Mouse (Mus musculus): ENCODE data around the gene Gramd1c. TPM values are rescaled to one million over a fixed set of nuclear protein-coding genes. Genes with fewer than 3 reads are reported as not detected.
A peak's percentile ranks its signal among the peaks of the same experiment; 100 is the strongest.

The Gramd1c gene
- polyA plus RNA-seq, 1 experiment from 2014 or later = 3.4 TPM

DNA sequence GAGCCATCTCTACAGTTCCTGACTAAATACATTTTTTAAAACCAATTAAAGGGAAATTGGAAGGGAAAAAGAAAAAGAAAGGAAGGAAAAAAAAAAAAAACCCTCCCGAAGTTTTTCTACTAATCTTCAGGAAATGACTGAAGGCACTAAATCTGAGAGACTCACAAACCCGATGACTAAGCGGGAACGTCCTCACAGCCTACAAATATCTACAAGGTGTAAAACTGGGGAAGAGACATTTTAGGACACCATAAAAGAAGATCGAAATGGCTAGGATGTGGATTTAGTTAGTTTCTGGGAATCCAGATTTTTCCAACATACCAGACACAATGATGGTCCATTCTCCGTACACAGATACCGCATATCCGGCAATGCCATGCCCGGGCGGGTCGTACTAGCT, 90.0 kb downstream of the Gramd1c start:
- Histone ChIP-seq H3K4me2 (no peak overlapping the region), H3K27me3 (no peaks in the 10 kb centered on the region), H3K36me3 (peaks cover 10% of the 10 kb centered on the region), H3K9ac (no peak overlapping the region), H3K27ac (replicated peaks) (no peak overlapping the region), H3K9me3 (no peaks in the 10 kb centered on the region), H3K4me1 (replicated peaks) (no peaks in the 10 kb centered on the region), H3K4me3 (no peak overlapping the region)
- WGBS = 97% methylated on average over 11 of the region's 11 CpGs
- no peak for ATAC-seq (ENCODE audit: low FRiP score, low read depth)

GRCm38 (mm10) chr16:43972391-43972790, 90.8 kb downstream of the Gramd1c start:
- no peaks in the 10 kb centered on the region for H3K9me3 ChIP-seq
- no peak overlapping the region for H3K9ac ChIP-seq
- peaks cover 10% of the 10 kb centered on the region for H3K36me3 ChIP-seq
- no peak for ATAC-seq (ENCODE audit: low FRiP score, low read depth)
- H3K27ac ChIP-seq (replicated peaks) = no peak overlapping the region
- 91% methylated on average over 2 of the region's 2 CpGs for WGBS
- no peak overlapping the region for H3K4me3 ChIP-seq
- no peaks in the 10 kb centered on the region for H3K27me3 ChIP-seq
- H3K4me2 ChIP-seq = no peak overlapping the region
- no peaks in the 10 kb centered on the region for H3K4me1 ChIP-seq (replicated peaks)

- Histone ChIP-seq H3K27me3 (no peaks in the 10 kb centered on the region), H3K9ac (no peak overlapping the region), H3K4me2 (no peak overlapping the region), H3K36me3 (peaks cover 10% of the 10 kb centered on the region), H3K9me3 (no peaks in the 10 kb centered on the region), H3K4me3 (no peak overlapping the region), H3K27ac (replicated peaks) (no peak overlapping the region), H3K4me1 (replicated peaks) (no peaks in the 10 kb centered on the region)
- WGBS = 96% methylated on average over 9 of the region's 9 CpGs
- no peak for ATAC-seq (ENCODE audit: low FRiP score, low read depth)
Measured at GRCm38 (mm10) chr16:43971741-43972140, 91.4 kb downstream of the Gramd1c start.

- no peak overlapping the region for H3K9ac ChIP-seq
- no peak overlapping the region for H3K4me3 ChIP-seq
- H3K36me3 ChIP-seq = peaks cover 10% of the 10 kb centered on the region
- H3K4me2 ChIP-seq = no peak overlapping the region
- H3K4me1 ChIP-seq (replicated peaks) = 0 out of 2 replicates have a peak, but pooled peaks cover 2% of the 10 kb centered on the region
- no peak for ATAC-seq (ENCODE audit: low FRiP score, low read depth)
- no peak overlapping the region for H3K27ac ChIP-seq (replicated peaks)
- no peaks in the 10 kb centered on the region for H3K9me3 ChIP-seq
- no peaks in the 10 kb centered on the region for H3K27me3 ChIP-seq
- WGBS = 94% methylated on average over 11 of the region's 11 CpGs
Measured at GRCm38 (mm10) chr16:43971189-43971588, 92.0 kb downstream of the Gramd1c start.

DNA sequence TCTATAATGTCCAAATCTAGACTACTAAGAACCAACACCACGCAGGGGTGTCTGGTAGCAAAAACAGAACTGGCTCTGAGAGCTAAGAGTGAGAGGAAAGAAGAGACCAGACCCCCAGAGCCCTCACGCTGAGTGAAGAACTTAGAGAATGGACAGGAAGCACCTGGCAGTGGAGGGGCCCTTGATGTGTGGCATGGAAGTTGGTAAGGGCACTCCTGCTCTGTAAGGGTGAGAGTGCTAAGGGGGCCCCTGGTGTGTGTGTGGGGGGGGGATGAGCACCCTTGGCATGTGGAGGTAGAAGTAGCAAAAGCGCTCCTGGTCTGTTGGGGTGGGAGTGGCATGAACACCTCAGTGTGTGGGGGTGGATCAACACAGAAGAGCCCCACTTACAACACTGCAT, 92.7 kb downstream of the Gramd1c start:
- Histone ChIP-seq H3K27ac (replicated peaks) (no peak overlapping the region), H3K4me3 (no peak overlapping the region), H3K4me1 (replicated peaks) (0 out of 2 replicates have a peak, but pooled peaks cover 4% of the 10 kb centered on the region), H3K4me2 (no peak overlapping the region), H3K27me3 (no peaks in the 10 kb centered on the region), H3K9ac (no peak overlapping the region), H3K36me3 (peaks cover 10% of the 10 kb centered on the region), H3K9me3 (no peaks in the 10 kb centered on the region)
- ATAC-seq (ENCODE audit: low FRiP score, low read depth) = no peak
- 91% methylated on average over 3 of the region's 3 CpGs for WGBS

- no peak overlapping the region for H3K4me2 ChIP-seq
- H3K4me3 ChIP-seq = no peak overlapping the region
- peaks cover 10% of the 10 kb centered on the region for H3K36me3 ChIP-seq
- no peaks in the 10 kb centered on the region for H3K9me3 ChIP-seq
- H3K4me1 ChIP-seq (replicated peaks) = 0 out of 2 replicates have a peak, but pooled peaks cover 4% of the 10 kb centered on the region
- ATAC-seq (ENCODE audit: low FRiP score, low read depth) = peak; percentile 72; the same call in 1 of the 2 replicates
- 67% methylated on average over 13 of the region's 13 CpGs for WGBS
- H3K27ac ChIP-seq (replicated peaks) = peak overlapping the region; percentile 45; the same call in 1 of the 2 replicates
- H3K9ac ChIP-seq = no peak overlapping the region
- H3K27me3 ChIP-seq = no peaks in the 10 kb centered on the region
Measured at GRCm38 (mm10) chr16:43965781-43966389, 97.3 kb downstream of the Gramd1c start.

DNA sequence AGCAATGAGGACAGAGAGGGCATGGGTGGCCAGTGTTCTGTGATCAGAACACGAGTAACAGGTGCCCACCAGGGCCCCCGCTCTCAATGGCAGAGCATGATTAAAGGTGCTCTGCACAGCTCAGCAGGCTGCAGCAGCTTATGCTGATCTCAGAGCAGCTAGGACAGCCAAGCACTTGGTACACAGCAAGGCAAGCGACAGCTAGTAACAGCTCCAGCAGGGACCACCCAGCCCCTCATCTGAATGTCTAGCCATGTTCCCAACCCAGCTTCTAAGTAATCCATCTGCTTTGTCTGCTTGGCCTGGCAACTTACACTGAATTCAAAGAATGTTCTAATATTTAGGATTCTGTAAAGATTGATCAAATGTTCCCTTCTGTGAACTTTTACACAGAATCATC, 99.4 kb downstream of the Gramd1c start:
- H3K4me1 ChIP-seq (replicated peaks) = 0 out of 2 replicates have a peak, but pooled peaks cover 4% of the 10 kb centered on the region
- 76% methylated on average over 3 of the region's 3 CpGs for WGBS

DNA sequence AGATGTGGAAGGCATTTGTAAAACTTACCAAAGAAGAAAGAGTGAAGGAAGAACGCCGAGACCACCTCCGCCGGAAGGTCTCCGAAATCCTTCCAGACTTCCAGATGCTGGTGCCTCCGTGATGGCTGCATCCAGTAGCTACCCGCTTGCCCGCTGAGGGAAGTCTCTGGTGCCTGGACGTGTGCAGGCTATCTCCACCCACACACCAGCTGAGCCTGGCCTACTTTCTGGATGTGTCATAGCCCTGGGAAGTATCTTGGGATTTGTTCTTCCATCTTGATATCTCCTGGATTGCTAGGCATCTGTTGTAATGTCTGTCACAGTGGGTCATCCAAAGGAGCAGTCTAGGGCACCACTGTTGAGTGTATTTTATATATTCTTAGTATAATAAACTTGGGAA, 99.9 kb downstream of the Gramd1c start:
- Histone ChIP-seq H3K4me1 (replicated peaks) (0 out of 2 replicates have a peak, but pooled peaks cover 4% of the 10 kb centered on the region), H3K9me3 (no peaks in the 10 kb centered on the region)

More for the DNA sequence above, 99.4 kb downstream of the Gramd1c start:
- Histone ChIP-seq H3K9me3 (no peaks in the 10 kb centered on the region), H3K27me3 (no peaks in the 10 kb centered on the region), H3K27ac (replicated peaks) (no peak overlapping the region), H3K36me3 (peaks cover 6% of the 10 kb centered on the region), H3K4me3 (no peak overlapping the region), H3K9ac (no peak overlapping the region), H3K4me2 (no peak overlapping the region)
- ATAC-seq (ENCODE audit: low FRiP score, low read depth) = 0 out of 2 replicates have a peak, but pooled peaks have one; percentile 55

DNA sequence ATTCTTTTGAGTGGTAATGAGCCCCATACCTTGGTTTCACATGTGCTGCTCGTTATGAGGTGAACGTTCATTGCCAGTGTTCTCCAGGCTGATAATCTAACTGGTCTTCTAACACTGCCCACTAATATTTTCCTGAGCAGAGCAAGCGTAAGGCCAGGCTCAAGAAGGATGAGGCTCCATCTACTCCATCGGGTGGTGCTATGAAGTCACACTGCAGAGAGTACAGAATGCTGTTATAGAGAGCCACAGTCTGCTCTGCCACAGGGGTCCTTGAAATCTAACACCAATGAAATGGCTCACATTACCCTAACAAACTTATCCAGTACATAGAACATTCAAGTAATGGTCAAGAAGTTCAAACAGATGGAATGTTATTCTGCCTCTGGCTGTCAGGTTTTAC, 105.1 kb downstream of the Gramd1c start:
- Histone ChIP-seq H3K27ac (replicated peaks) (no peak overlapping the region), H3K4me1 (replicated peaks) (no peaks in the 10 kb centered on the region), H3K36me3 (no peaks in the 10 kb centered on the region), H3K9ac (no peak overlapping the region), H3K9me3 (no peaks in the 10 kb centered on the region), H3K27me3 (no peaks in the 10 kb centered on the region), H3K4me3 (no peak overlapping the region), H3K4me2 (no peak overlapping the region)
- ATAC-seq (ENCODE audit: low FRiP score, low read depth) = no peak
- WGBS = 99% methylated on average over 4 of the region's 4 CpGs

More for the DNA sequence above, 99.9 kb downstream of the Gramd1c start:
- no peaks in the 10 kb centered on the region for H3K27me3 ChIP-seq
- no peak overlapping the region for H3K4me2 ChIP-seq
- ATAC-seq (ENCODE audit: low FRiP score, low read depth) = no peak
- no peak overlapping the region for H3K27ac ChIP-seq (replicated peaks)
- peaks cover 1% of the 10 kb centered on the region for H3K36me3 ChIP-seq
- H3K4me3 ChIP-seq = no peak overlapping the region
- WGBS = 95% methylated on average over 9 of the region's 9 CpGs
- H3K9ac ChIP-seq = no peak overlapping the region

DNA sequence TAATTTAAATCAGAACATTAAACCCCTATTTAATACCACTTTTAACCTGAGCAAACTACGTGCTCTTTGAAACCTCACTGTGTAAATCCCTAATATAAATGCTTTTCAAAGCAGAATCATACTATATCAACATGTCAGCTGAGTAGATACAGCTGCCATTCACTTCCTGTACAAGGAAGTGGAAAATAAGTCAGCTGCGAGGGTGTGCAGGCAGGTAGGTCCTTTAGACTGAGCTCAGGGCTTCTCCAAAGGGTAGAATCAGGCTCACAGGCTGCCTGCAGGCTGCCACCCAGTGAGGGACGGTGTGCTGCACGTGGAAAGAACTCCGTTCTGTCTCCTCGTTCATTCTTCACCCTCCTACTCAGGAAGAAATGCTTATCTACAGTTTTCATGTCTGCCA, 108.2 kb downstream of the Gramd1c start:
- H3K4me3 ChIP-seq = no peak overlapping the region
- H3K27me3 ChIP-seq = no peaks in the 10 kb centered on the region
- no peak overlapping the region for H3K9ac ChIP-seq
- no peaks in the 10 kb centered on the region for H3K4me1 ChIP-seq (replicated peaks)
- no peaks in the 10 kb centered on the region for H3K36me3 ChIP-seq
- no peaks in the 10 kb centered on the region for H3K9me3 ChIP-seq
- no peak for ATAC-seq (ENCODE audit: low FRiP score, low read depth)
- WGBS = 85% methylated on average over 6 of the region's 6 CpGs
- no peak overlapping the region for H3K27ac ChIP-seq (replicated peaks)
- H3K4me2 ChIP-seq = no peak overlapping the region

- no peak for ATAC-seq (ENCODE audit: low FRiP score, low read depth)
- Histone ChIP-seq H3K4me3 (no peak overlapping the region), H3K4me2 (no peak overlapping the region), H3K27ac (replicated peaks) (no peak overlapping the region), H3K9ac (no peak overlapping the region), H3K36me3 (no peaks in the 10 kb centered on the region), H3K27me3 (no peaks in the 10 kb centered on the region), H3K4me1 (replicated peaks) (no peaks in the 10 kb centered on the region), H3K9me3 (no peaks in the 10 kb centered on the region)
- 86% methylated on average over 4 of the region's 4 CpGs for WGBS
Measured at GRCm38 (mm10) chr16:43951591-43951990, 111.6 kb downstream of the Gramd1c start.

DNA sequence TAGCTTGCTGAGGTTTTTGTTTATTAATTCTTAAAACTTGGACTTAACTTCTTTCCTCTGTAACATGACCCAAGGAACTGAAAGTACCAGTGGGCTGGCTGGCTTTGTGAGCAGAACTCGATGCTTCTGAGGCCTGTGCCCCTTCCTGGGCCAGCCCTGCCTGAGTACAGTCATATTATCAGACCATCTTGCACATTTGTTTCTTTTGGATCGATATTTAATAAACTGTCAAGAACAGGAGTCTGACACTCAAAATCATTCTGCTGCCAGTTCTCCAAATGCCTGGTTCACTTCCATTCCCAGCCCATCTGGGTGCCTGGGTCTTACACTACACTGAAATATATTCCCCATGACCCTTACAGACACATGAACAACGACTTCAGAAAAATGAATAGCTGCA, 117.3 kb downstream of the Gramd1c start:
- Histone ChIP-seq H3K4me1 (replicated peaks) (no peaks in the 10 kb centered on the region), H3K36me3 (no peaks in the 10 kb centered on the region), H3K9me3 (no peaks in the 10 kb centered on the region), H3K27me3 (no peaks in the 10 kb centered on the region), H3K27ac (replicated peaks) (no peak overlapping the region), H3K4me2 (no peak overlapping the region), H3K9ac (no peak overlapping the region), H3K4me3 (no peak overlapping the region)
- 72% methylated on average over 3 of the region's 3 CpGs for WGBS
- no peak for ATAC-seq (ENCODE audit: low FRiP score, low read depth)

- H3K36me3 ChIP-seq = no peaks in the 10 kb centered on the region
- H3K4me3 ChIP-seq = no peak overlapping the region
- 89% methylated on average over 3 of the region's 3 CpGs for WGBS
- no peaks in the 10 kb centered on the region for H3K4me1 ChIP-seq (replicated peaks)
- ATAC-seq (ENCODE audit: low FRiP score, low read depth) = no peak
- H3K4me2 ChIP-seq = no peak overlapping the region
- no peaks in the 10 kb centered on the region for H3K9me3 ChIP-seq
- H3K27ac ChIP-seq (replicated peaks) = no peak overlapping the region
- no peak overlapping the region for H3K9ac ChIP-seq
- no peaks in the 10 kb centered on the region for H3K27me3 ChIP-seq
Measured at GRCm38 (mm10) chr16:43945351-43945750, 117.8 kb downstream of the Gramd1c start.

All from hindbrain, embryonic 15.5 days (tissue).